Comparison of ENCODE assay signal across 13 mouse cellular contexts in the genomic region with DNA sequence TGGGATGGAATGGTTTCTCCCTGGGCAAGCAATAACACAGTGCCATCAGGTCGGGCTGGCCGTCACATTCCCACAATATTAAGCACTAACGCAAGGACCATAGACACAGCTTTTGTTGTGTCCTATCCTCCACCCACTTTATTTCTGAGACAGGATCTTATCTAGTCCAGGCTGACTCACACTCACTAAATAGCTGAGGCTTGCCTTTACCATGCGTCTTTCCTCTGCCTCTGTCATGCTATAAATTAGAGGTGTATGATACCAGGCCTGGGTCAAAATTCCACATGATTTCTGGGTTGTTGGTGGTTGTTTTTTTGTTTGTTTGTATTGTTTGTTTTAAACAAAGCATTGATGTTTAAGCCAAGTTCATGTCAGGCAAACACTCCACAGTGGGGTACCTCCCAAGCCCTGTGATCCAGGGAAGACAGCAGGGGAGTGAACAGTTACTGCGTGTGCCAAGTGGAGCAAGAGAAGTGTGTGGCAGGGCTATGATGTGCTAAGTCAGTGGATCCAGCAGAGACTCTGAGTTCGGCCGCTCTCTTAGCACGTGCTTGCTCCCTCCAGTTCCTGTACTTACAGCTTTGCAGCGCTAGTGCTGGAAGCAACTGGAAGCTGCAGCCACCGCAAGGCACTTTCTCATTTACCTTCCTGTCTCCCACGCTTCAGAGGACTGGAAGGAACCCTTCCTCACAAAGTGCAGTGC. TPM values are rescaled to one million over a fixed set of nuclear protein-coding genes. Genes with fewer than 3 reads are reported as not detected.
DNase-seq lines count a peak whose midpoint lies in the region; ATAC-seq and TF ChIP-seq lines count a peak whose summit lies in the region.
"Had no signal": no experiment of that assay in that cellular context is flagged by ENCODE, and none has a peak within 500 bp of the region (broad histone marks: within the 10 kb centered on the region; RNA-seq: fewer than 3 reads in every experiment).

No protein-coding gene starts in this region.

- DNase-seq in heart, postnatal 36 days = no peak
- peak; percentile 52 for DNase-seq in lung, postnatal 0 days (ENCODE audit: low spot score)
- no peak for DNase-seq in lung, adult 2 months
- DNase-seq in right cerebral cortex, postnatal 14 days = no peak
- DNase-seq: kidney, postnatal 4 days had no signal

- H3K4me2 ChIP-seq in heart, embryonic 11.5 days = no peak overlapping the region
- no peak overlapping the region for H3K4me2 ChIP-seq in lung, postnatal 0 days (replicated peaks; ENCODE audit: low read depth, low read length)
- H3K4me2 ChIP-seq: forebrain, embryonic 12.5 days; hindbrain, embryonic 12.5 days; neural tube, embryonic 15.5 days had no signal

- no peak overlapping the region for H3K4me3 ChIP-seq in heart, embryonic 11.5 days (ENCODE audit: low read depth, low read length)
- no peak overlapping the region for H3K4me3 ChIP-seq in lung, postnatal 0 days (ENCODE audit: low read depth, low read length)
- no peak overlapping the region for H3K4me3 ChIP-seq in lung, adult 2 months (replicated peaks; ENCODE audit: extremely low read depth, low read depth, low read length)
- no peak overlapping the region for H3K4me3 ChIP-seq in embryonic fibroblast, embryonic 13.5 days (ENCODE audit: insufficient read depth, low read length)
- H3K4me3 ChIP-seq: forebrain, embryonic 12.5 days; hindbrain, embryonic 12.5 days; midbrain, embryonic 10.5 days; neural tube, embryonic 15.5 days had no signal

- TF ChIP-seq POLR2A in lung, adult 2 months (IDR thresholded peaks at IDR 0.05; ENCODE audit: borderline replicate concordance, extremely low read depth, low read depth, low read length) = no peak
- TF ChIP-seq POLR2A in embryonic fibroblast, embryonic 13.5 days (IDR thresholded peaks at IDR 0.05; ENCODE audit: low read depth, low read length) = no peak

- ATAC-seq in heart, embryonic 11.5 days (replicated peaks; ENCODE audit: insufficient number of reproducible peaks, low FRiP score, low TSS enrichment) = 0 out of 2 replicates have a peak, but pooled peaks have one; percentile 55
- ATAC-seq in lung, postnatal 0 days = peak; percentile 45; the same call in 1 of the 2 replicates
- 0 out of 2 replicates have a peak, but pooled peaks have one; percentile 13 for ATAC-seq in megakaryocyte, adult 5-6 weeks (ENCODE audit: poor library complexity, severe bottlenecking)
- ATAC-seq in inflammation-experienced regulatory T-cells, adult 6 months = no peak

- H3K9ac ChIP-seq in heart, embryonic 11.5 days (ENCODE audit: low read depth, low read length) = no peak overlapping the region
- H3K9ac ChIP-seq in lung, postnatal 0 days (replicated peaks; ENCODE audit: low read depth) = no peak overlapping the region
- H3K9ac ChIP-seq: forebrain, embryonic 12.5 days; hindbrain, embryonic 12.5 days; neural tube, embryonic 15.5 days had no signal

- H3K27ac ChIP-seq in heart, embryonic 11.5 days (ENCODE audit: low read depth, low read length) = no peak overlapping the region
- H3K27ac ChIP-seq in lung, postnatal 0 days (ENCODE audit: low read length) = peak overlapping the region; percentile 6; the same call in 1 of the 2 replicates
- H3K27ac ChIP-seq in embryonic fibroblast, embryonic 13.5 days (ENCODE audit: insufficient read depth, low read length) = peak overlapping the region; percentile 82; the same call in 1 of the 2 replicates
- H3K27ac ChIP-seq: forebrain, embryonic 12.5 days; hindbrain, embryonic 12.5 days; midbrain, embryonic 10.5 days had no signal

- peak; percentile 21; the same call in 1 of the 2 replicates for TF ChIP-seq CTCF in lung, postnatal 0 days (IDR thresholded peaks at IDR 0.05)
- no peak for TF ChIP-seq CTCF in lung, adult 2 months (IDR thresholded peaks at IDR 0.05; ENCODE audit: insufficient read depth, low read length)
- TF ChIP-seq CTCF in embryonic fibroblast, embryonic 13.5 days (IDR thresholded peaks at IDR 0.05; ENCODE audit: borderline replicate concordance, insufficient read depth, low read length) = no peak

- no peaks in the 10 kb centered on the region for H3K27me3 ChIP-seq in heart, embryonic 11.5 days (ENCODE audit: control insufficient read depth, insufficient read depth, low read length)
- no peaks in the 10 kb centered on the region for H3K27me3 ChIP-seq in lung, postnatal 0 days (replicated peaks; ENCODE audit: insufficient read depth, low read length)
- H3K27me3 ChIP-seq: forebrain, embryonic 12.5 days; hindbrain, embryonic 12.5 days; neural tube, embryonic 15.5 days had no signal

- no peaks in the 10 kb centered on the region for H3K36me3 ChIP-seq in heart, embryonic 11.5 days (ENCODE audit: control insufficient read depth, insufficient read depth, low read length)
- no peaks in the 10 kb centered on the region for H3K36me3 ChIP-seq in lung, postnatal 0 days (ENCODE audit: insufficient read depth, low read length)
- H3K36me3 ChIP-seq: neural tube, embryonic 15.5 days had no signal

- H3K9me3 ChIP-seq in heart, embryonic 11.5 days (replicated peaks; ENCODE audit: control insufficient read depth, low read length) = no peaks in the 10 kb centered on the region
- H3K9me3 ChIP-seq in lung, postnatal 0 days (ENCODE audit: low read length) = no peaks in the 10 kb centered on the region
- H3K9me3 ChIP-seq: forebrain, embryonic 12.5 days; hindbrain, embryonic 12.5 days; midbrain, embryonic 10.5 days; neural tube, embryonic 15.5 days had no signal

- no peak for TF ChIP-seq EP300 in lung, postnatal 0 days (IDR thresholded peaks at IDR 0.05)

- intact Hi-C loops in heart, postnatal 36 days (cut with DNase I) = loop anchor here (2.0 kb wide), 1 partner anchor 14 kb away; no protein-coding TSS in a partner anchor

- 70% methylated on average over 11 of the region's 11 CpGs for WGBS in heart, embryonic 11.5 days (ENCODE audit: insufficient replicate concordance)
- WGBS in lung, postnatal 0 days = 61% methylated on average over 11 of the region's 11 CpGs
- 65% methylated on average over 11 of the region's 11 CpGs for WGBS in lung, adult 2 months

- peaks cover 45% of the 10 kb centered on the region for H3K4me1 ChIP-seq in heart, embryonic 11.5 days (ENCODE audit: control insufficient read depth, insufficient read depth, low read length)
- H3K4me1 ChIP-seq in lung, postnatal 0 days (ENCODE audit: insufficient read depth, low read depth, low read length) = peaks cover 20% of the 10 kb centered on the region
- H3K4me1 ChIP-seq in lung, adult 2 months (ENCODE audit: control insufficient read depth, insufficient read depth, low read length) = peaks cover 12% of the 10 kb centered on the region
- H3K4me1 ChIP-seq in embryonic fibroblast, embryonic 13.5 days (ENCODE audit: control insufficient read depth, insufficient read depth, low read length) = peaks cover 9% of the 10 kb centered on the region

RNA-seq across cellular contexts. Expression of gene Pkig, which starts 41.0 kb away (rescaled TPM):
- polyA plus RNA-seq in heart, embryonic 11.5 days (2014; fragmentation: Nextera tagmentation; extraction: Ambion mirVana) = 249 and 252 TPM in 2 replicates
- total RNA-seq in heart, postnatal 36 days (2021) = 100 to 1,000 TPM; 221 to 229 TPM
- polyA plus RNA-seq in lung, postnatal 0 days (2015; fragmentation: Nextera tagmentation; extraction: Ambion mirVana) = 95.2 and 106 TPM in 2 replicates
- polyA plus RNA-seq in lung, adult 2 months (2012; rRNA removed) = 167 and 180 TPM in 2 replicates
- polyA plus RNA-seq in embryonic fibroblast, embryonic 13.5 days (2011; ENCODE audit: insufficient read length, low read depth, missing spikeins) = 33.6 and 39.7 TPM in 2 replicates
- 47.7 and 50.9 TPM in 2 replicates for total RNA-seq in megakaryocyte, adult 5-6 weeks (2015)
- total RNA-seq in megakaryocyte, adult 5-6 weeks (2017) = 36.8 and 55.2 TPM in 2 replicates
- 1 to 10 TPM; 2.0 to 5.5 (median 3.3) TPM for polyA plus RNA-seq in inflammation-experienced regulatory T-cells, adult 6 months (2017; shearing (Covaris generic))

RNA-seq across cellular contexts. Expression of gene Ada, which starts 50.8 kb away (rescaled TPM):
- 3.8 and 4.3 TPM in 2 replicates for polyA plus RNA-seq in heart, embryonic 11.5 days (2014; fragmentation: Nextera tagmentation; extraction: Ambion mirVana)
- under 1 TPM; 0.60 to 0.64 TPM for total RNA-seq in heart, postnatal 36 days (2021)
- 3.2 and 3.6 TPM in 2 replicates for polyA plus RNA-seq in lung, postnatal 0 days (2015; fragmentation: Nextera tagmentation; extraction: Ambion mirVana)
- polyA plus RNA-seq in lung, adult 2 months (2012; rRNA removed) = 2.4 and 105 TPM in 2 replicates
- 26.9 and 32.7 TPM in 2 replicates for polyA plus RNA-seq in embryonic fibroblast, embryonic 13.5 days (2011; ENCODE audit: insufficient read length, low read depth, missing spikeins)
- total RNA-seq in megakaryocyte, adult 5-6 weeks (2015) = 3.7 and 5.3 TPM in 2 replicates
- total RNA-seq in megakaryocyte, adult 5-6 weeks (2017) = 6.1 and 7.6 TPM in 2 replicates
- polyA plus RNA-seq in inflammation-experienced regulatory T-cells, adult 6 months (2017; shearing (Covaris generic)) = 1 to 10 TPM; 4.4 to 8.2 (median 7.4) TPM

RNA-seq across cellular contexts. Expression of gene Serinc3, which starts 54.3 kb away (rescaled TPM):
- polyA plus RNA-seq in heart, embryonic 11.5 days (2014; fragmentation: Nextera tagmentation; extraction: Ambion mirVana) = 77.5 and 79.0 TPM in 2 replicates
- 100 to 1,000 TPM; 316 to 421 TPM for total RNA-seq in heart, postnatal 36 days (2021)
- 96.7 and 106 TPM in 2 replicates for polyA plus RNA-seq in lung, postnatal 0 days (2015; fragmentation: Nextera tagmentation; extraction: Ambion mirVana)
- polyA plus RNA-seq in lung, adult 2 months (2012; rRNA removed) = 368 and 417 TPM in 2 replicates
- polyA plus RNA-seq in embryonic fibroblast, embryonic 13.5 days (2011; ENCODE audit: insufficient read length, low read depth, missing spikeins) = 262 and 294 TPM in 2 replicates
- total RNA-seq in megakaryocyte, adult 5-6 weeks (2015) = 797 and 809 TPM in 2 replicates
- total RNA-seq in megakaryocyte, adult 5-6 weeks (2017) = 623 and 641 TPM in 2 replicates
- polyA plus RNA-seq in inflammation-experienced regulatory T-cells, adult 6 months (2017; shearing (Covaris generic)) = 100 to 1,000 TPM; 124 to 178 (median 145) TPM
